Mouse (Mus musculus) neural tube, embryonic 13.5 days (tissue): ENCODE measurements around the gene Syngr3. TPM values are rescaled to one million over a fixed set of nuclear protein-coding genes. Genes with fewer than 3 reads are reported as not detected.

ENCODE experiments used
- ATAC-seq: fragments of 200-750 bp; cut with Nextera tagmentation; 2 replicates; pipeline ENCODE4 v1.8.0; 2017; ENCODE audit warnings: low read depth, mild to moderate bottlenecking, moderate TSS enrichment, moderate library complexity
- H3K27ac ChIP-seq: fragments of 300-500 bp; sonication (generic); replicated peaks from 2 replicates; pipeline ENCODE4 v1.5.1; 2015; ENCODE audit warnings: moderate library complexity, mild to moderate bottlenecking, inconsistent platforms
- H3K27me3 ChIP-seq: fragments of 300-500 bp; sonication (generic); 2 replicates; pipeline ENCODE4 v1.6.1; 2015; ENCODE audit warnings: mild to moderate bottlenecking, inconsistent platforms
- H3K36me3 ChIP-seq: fragments of 300-500 bp; sonication (generic); 2 replicates; pipeline ENCODE4 v1.6.1; 2015; ENCODE audit warnings: mild to moderate bottlenecking, inconsistent platforms
- H3K4me1 ChIP-seq: fragments of 300-500 bp; sonication (generic); replicated peaks from 2 replicates; pipeline ENCODE4 v1.6.1; 2015; ENCODE audit warnings: inconsistent platforms
- H3K4me2 ChIP-seq: fragments of 300-500 bp; sonication (generic); 2 replicates; pipeline ENCODE4 v1.6.1; 2015; ENCODE audit warnings: inconsistent platforms, mild to moderate bottlenecking, moderate library complexity
- H3K4me3 ChIP-seq: fragments of 300-500 bp; sonication (generic); 2 replicates; pipeline ENCODE4 v1.5.1; 2015; ENCODE audit warnings: mild to moderate bottlenecking, inconsistent platforms
- H3K9ac ChIP-seq: fragments of 300-500 bp; sonication (generic); 2 replicates; pipeline ENCODE4 v1.6.1; 2015; ENCODE audit warnings: moderate library complexity, mild to moderate bottlenecking, inconsistent platforms
- H3K9me3 ChIP-seq: fragments of 300-500 bp; sonication (generic); 2 replicates; pipeline ENCODE4 v1.6.1; 2016; ENCODE audit warnings: inconsistent platforms
- WGBS: fragments of 180-500 bp; shearing (Covaris S2); methylation state at CpG from one replicate; pipeline ENCODE4 v1.1.7; 2015; 5-methylcytosine and 5-hydroxymethylcytosine counted together
- polyA plus RNA-seq: library from polyadenylated mRNA; unstranded; fragments of >200 nt; fragmentation: Nextera tagmentation; extraction: Ambion mirVana; gene quantifications from 2 replicates; pipeline ENCODE4 v1.2.1, GENCODE M21; 2015

The Syngr3 gene
- polyA plus RNA-seq, 1 experiment from 2014 or later = 114 TPM

DNA sequence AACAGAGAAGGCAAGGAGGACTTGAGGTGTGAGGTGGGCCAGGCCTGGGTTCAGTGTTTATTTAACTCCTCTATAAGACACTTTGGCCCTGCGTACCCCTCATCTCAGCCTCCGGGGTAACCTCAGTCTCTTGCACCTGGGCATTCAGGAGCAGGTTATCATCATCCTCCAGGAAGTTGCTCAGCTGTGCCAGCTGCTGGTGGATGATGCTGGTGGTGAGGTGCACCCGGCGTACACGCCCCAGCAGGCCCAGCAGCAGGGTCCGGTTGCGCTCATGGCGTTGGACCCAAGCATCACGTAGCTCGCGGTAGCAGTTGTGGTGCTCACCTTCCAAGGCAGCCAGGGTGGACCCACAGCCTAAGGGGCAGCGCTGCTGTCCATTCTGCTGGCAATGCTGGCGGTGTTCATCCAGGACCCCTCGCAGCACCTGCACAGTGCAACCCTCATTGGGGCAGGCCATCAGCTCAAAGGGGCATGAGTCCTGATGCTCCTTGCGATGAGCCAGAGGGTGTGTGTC, 26.5 kb upstream of the Syngr3 start:
- H3K4me1 ChIP-seq = peaks cover 16% of the 10 kb centered on the region
- H3K9me3 ChIP-seq = no peaks in the 10 kb centered on the region
- no peak overlapping the region for H3K4me3 ChIP-seq
- no peak overlapping the region for H3K27ac ChIP-seq
- peaks cover 22% of the 10 kb centered on the region for H3K36me3 ChIP-seq
- no peak overlapping the region for H3K9ac ChIP-seq
- no peak overlapping the region for H3K4me2 ChIP-seq
- ATAC-seq = no peak
- no peaks in the 10 kb centered on the region for H3K27me3 ChIP-seq
- WGBS = 95% methylated on average over 15 of the region's 15 CpGs

DNA sequence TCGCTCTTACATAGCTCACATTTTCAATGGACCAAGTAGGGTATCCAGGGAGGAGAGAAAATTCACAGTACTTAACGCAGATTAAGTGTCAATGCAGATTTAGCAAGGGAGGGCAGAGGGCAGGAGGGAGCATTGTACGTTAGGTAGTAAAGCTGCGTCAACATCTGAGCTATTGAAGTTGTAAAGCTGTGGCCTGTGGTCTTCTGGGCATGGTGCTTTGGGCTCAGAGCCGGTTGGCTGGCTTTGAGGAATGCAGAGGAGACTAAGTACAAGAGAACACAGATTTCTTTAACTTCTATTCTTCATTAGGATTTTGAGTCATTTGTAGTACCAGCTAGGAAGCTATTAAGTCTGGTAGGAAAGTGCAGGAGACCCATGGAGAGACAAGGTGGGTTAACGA, 25.8 kb upstream of the Syngr3 start:
- H3K9me3 ChIP-seq = no peaks in the 10 kb centered on the region
- no peak overlapping the region for H3K4me3 ChIP-seq
- WGBS = 49% methylated on average over 6 of the region's 6 CpGs
- no peak overlapping the region for H3K4me2 ChIP-seq
- ATAC-seq = no peak
- H3K27ac ChIP-seq = no peak overlapping the region
- H3K36me3 ChIP-seq = peaks cover 20% of the 10 kb centered on the region
- peaks cover 11% of the 10 kb centered on the region for H3K4me1 ChIP-seq
- H3K9ac ChIP-seq = no peak overlapping the region
- H3K27me3 ChIP-seq = no peaks in the 10 kb centered on the region

DNA sequence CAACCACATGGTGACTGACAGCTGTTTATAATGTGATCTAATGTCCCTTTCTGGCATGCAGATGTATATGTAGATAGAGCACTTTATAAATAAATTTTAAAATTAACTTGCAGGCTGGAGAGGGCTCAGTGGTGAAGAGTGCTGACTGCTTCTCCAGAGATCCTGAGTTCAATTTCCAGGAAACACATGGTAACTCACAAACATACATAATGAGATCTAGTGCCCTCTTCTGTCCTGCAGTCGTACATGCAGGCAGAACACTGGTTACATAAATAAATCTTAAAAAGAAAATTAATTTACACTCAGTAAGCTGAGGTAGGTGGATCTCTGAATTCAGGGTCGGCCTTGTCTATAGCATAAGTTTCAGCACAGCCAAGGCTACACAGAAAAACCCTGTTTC, 18.9 kb upstream of the Syngr3 start:
- Histone ChIP-seq H3K9me3 (no peaks in the 10 kb centered on the region), H3K4me2 (0 out of 2 replicates have a peak overlapping the region, but pooled peaks have one; percentile 87), H3K4me1 (peaks cover 20% of the 10 kb centered on the region), H3K36me3 (peaks cover 20% of the 10 kb centered on the region), H3K9ac (no peak overlapping the region), H3K4me3 (no peak overlapping the region), H3K27me3 (no peaks in the 10 kb centered on the region), H3K27ac (no peak overlapping the region)
- no peak for ATAC-seq
- 32% methylated on average over 2 of the region's 2 CpGs for WGBS

DNA sequence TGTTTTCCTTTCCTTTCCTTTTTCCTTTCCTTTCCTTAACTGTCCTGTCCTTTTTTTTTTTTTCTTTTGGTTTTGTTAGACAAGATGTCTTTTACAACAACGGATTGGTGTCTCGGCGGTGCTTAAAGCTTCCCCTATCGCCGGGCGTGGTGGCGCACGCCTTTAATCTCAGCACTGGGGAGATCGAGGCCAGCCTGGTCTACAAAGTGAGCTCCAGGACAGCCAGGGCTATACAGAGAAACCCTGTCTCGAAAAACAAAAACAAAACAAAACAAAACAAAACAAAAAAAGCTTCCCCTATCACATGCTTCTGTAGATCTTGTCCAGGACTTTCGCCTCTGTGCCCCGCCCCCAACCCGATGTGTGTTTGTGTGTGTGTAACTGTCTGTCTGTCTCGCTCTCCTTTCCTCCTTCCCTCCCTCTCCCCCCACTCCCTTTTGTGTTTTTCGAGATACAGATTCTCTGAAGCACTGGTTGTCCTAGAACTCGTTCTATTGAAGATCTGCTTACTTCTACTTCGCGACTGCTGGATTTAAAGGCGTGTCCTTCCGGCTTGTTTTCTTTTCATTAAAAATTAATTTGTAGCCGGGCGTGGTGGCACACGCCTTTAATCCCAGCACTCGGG, 18.2 kb upstream of the Syngr3 start:
- peaks cover 20% of the 10 kb centered on the region for H3K4me1 ChIP-seq
- peak overlapping the region; percentile 87 for H3K4me2 ChIP-seq
- H3K9ac ChIP-seq = peak overlapping the region; percentile 84
- no peaks in the 10 kb centered on the region for H3K27me3 ChIP-seq
- peaks cover 23% of the 10 kb centered on the region for H3K36me3 ChIP-seq
- no peaks in the 10 kb centered on the region for H3K9me3 ChIP-seq
- ATAC-seq = peak; percentile 47; the same call in 1 of the 2 replicates
- peak overlapping the region; percentile 82 for H3K4me3 ChIP-seq
- WGBS = 7% methylated on average over 24 of the region's 24 CpGs
- peak overlapping the region; percentile 83 for H3K27ac ChIP-seq

DNA sequence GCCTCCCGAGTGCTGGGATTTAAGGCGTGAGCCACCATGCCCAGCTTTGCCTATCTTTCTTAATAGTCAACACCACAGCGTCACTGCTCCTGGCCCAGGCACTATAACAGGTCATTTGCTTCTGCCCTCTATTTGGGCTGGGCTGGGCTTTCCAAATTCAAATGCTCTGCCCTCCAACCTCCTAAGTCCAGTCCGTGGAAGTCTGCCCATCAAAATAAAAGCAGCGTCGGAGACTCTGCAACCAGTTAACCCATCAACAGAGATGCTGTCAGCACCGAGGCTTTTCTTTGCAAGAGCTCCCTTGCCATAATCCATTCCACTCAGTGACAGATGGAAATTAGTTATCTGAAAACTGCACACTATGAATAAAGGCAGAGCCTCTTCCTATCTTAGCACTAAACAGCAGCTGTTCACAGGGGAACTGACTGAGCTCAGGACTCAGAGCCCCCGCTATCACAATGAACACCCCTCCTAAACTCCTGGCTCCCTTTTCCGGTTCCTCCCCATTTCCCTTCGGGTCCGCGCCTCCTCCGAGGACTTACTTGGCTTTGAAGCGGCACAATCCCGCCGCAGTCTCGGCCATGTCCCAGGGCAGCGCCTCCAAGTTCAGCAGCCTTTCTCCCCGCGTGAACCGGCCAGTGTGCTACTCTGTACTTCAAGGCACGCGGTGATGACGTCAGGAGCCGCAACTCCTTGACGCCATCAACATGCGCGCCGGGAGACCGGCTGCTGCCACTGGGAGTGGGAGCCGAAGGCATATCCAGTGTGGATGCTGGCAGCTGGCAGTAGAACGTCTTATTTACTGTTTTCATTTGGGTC, 17.4 kb upstream of the Syngr3 start, which contains the start of gene Tbl3:
TSS of gene Tbl3 (minus strand) at position 679 of the 819 bp plus-strand sequence.
- peaks cover 20% of the 10 kb centered on the region for H3K4me1 ChIP-seq
- WGBS = 3% methylated on average over 32 of the region's 32 CpGs
- H3K27ac ChIP-seq = peak within 1 kb of the TSS; percentile 83
- H3K9me3 ChIP-seq = no peaks in the 10 kb centered on the region
- H3K4me2 ChIP-seq = peak within 1 kb of the TSS; percentile 87
- peak within 1 kb of the TSS; percentile 82 for H3K4me3 ChIP-seq
- peaks cover 30% of the 10 kb centered on the region for H3K36me3 ChIP-seq
- no peaks in the 10 kb centered on the region for H3K27me3 ChIP-seq
- peak within 1 kb of the TSS; percentile 84 for H3K9ac ChIP-seq
- peak; percentile 85 for ATAC-seq

DNA sequence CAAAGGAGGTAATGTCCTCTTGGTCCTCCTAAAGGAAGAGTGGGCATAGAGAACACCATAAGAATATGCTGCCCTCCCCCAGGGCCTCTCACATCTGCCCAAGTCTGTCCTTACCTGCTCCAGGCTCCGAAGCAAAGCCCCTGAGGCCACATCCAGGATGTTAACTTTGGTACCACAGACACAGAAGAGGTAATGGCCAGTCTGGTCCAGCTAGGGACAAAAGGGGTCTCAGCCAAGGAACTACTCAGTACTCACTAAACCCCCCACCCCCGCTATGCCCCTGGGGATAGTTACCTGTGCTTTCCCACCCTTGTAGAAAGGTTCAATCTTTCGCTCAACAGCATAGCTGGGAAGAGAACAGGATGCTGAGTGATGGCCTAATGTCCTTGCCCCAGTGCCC, 16.1 kb upstream of the Syngr3 start:
- ATAC-seq = no peak
- Histone ChIP-seq H3K27me3 (no peaks in the 10 kb centered on the region), H3K36me3 (peaks cover 44% of the 10 kb centered on the region), H3K9me3 (no peaks in the 10 kb centered on the region), H3K4me3 (no peak overlapping the region), H3K4me1 (peaks cover 20% of the 10 kb centered on the region), H3K9ac (no peak overlapping the region), H3K27ac (no peak overlapping the region), H3K4me2 (peak overlapping the region; percentile 87; the same call in 1 of the 2 replicates)
- WGBS = 98% methylated on average over 3 of the region's 3 CpGs

DNA sequence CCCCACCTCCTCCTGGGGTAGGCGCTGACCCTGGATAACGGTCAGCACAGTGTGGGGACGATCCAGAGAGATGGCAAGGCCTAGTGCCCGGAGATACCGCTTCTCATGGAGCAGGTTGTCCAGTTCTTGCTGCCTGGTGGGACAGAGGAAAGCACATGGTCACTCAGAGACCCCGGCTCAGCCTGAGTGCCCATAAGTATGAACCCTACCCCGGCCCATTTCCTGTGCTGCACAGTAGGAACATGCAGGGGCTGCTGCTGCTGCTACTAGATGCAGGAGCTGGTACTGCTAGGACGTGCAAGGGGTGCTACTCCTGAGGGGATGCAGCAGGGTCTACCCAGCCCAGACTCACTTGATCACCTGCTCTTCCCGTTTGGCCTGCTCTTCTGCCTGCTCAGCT, 11.5 kb upstream of the Syngr3 start:
- H3K27ac ChIP-seq = no peak overlapping the region
- H3K36me3 ChIP-seq = peaks cover 60% of the 10 kb centered on the region
- no peaks in the 10 kb centered on the region for H3K27me3 ChIP-seq
- ATAC-seq = no peak
- no peak overlapping the region for H3K4me2 ChIP-seq
- H3K9me3 ChIP-seq = no peaks in the 10 kb centered on the region
- 92% methylated on average over 9 of the region's 9 CpGs for WGBS
- no peak overlapping the region for H3K4me3 ChIP-seq
- no peak overlapping the region for H3K9ac ChIP-seq
- H3K4me1 ChIP-seq = peaks cover 28% of the 10 kb centered on the region

DNA sequence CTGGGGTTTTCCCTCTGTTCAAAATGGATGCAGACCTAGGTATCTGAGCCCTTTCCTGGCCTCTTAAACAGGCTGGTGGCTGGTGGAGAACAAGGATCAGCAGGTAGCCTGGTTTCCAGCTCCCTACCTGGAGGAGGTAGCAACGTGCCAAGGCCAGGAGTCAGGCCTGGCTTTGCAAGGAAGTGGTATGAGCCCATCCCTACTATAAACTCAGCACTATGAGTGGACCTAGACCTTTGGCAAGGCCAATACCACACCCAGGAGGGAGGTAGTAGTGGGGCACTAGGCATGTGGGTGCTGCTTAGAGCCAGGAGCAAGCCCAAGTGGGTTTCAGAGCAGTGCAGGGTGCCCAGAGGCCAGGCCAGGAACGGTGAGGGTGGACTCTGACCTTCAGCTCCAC, 9.7 kb upstream of the Syngr3 start:
- Histone ChIP-seq H3K9me3 (no peaks in the 10 kb centered on the region), H3K9ac (no peak overlapping the region), H3K4me2 (no peak overlapping the region), H3K27ac (no peak overlapping the region), H3K4me3 (no peak overlapping the region), H3K27me3 (no peaks in the 10 kb centered on the region), H3K36me3 (peaks cover 48% of the 10 kb centered on the region), H3K4me1 (peaks cover 32% of the 10 kb centered on the region)
- WGBS = 85% methylated on average over 2 of the region's 2 CpGs
- no peak for ATAC-seq

DNA sequence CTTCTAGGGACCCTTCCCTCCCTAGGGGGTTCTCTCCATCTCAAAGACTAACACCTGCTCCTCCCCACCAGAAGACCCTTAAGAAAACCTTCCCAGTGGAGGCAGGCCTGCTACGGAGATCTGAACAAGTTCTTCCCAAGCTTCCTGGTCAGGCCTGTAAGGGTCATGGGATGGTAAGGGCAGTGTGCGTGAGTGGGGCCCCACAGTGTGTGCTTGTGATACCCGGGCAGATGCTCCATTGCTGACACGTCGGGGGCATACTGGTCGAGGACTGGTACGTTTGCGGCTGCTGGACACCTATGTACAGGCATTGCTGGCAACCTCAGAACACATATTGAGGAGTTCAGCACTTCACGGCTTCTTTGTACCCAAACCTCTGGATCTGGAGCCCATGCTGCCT, 9.0 kb upstream of the Syngr3 start:
- no peak for ATAC-seq
- no peak overlapping the region for H3K27ac ChIP-seq
- H3K4me1 ChIP-seq = peaks cover 36% of the 10 kb centered on the region
- H3K9me3 ChIP-seq = no peaks in the 10 kb centered on the region
- H3K27me3 ChIP-seq = no peaks in the 10 kb centered on the region
- no peak overlapping the region for H3K4me3 ChIP-seq
- 69% methylated on average over 9 of the region's 9 CpGs for WGBS
- H3K4me2 ChIP-seq = no peak overlapping the region
- no peak overlapping the region for H3K9ac ChIP-seq
- H3K36me3 ChIP-seq = peaks cover 41% of the 10 kb centered on the region

DNA sequence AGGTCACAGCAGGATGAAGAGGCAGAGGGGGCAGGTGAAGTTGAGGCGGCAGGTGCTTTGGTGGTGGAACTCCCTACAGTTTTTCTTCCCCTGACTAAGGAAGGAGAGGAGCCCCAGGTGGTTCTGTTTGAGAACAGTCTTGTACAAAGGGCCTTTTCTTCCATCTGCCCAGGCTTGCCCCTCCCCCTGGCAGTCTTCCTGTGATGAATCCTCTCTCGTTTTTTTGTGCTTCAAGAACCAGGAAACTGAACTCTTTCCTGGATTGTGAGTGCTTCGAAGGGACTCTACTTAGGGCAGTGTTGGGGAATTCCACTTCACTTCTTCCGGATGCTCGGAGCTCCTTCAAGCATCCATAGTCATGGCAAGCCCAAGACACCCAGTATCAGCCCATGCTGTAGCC, 8.2 kb upstream of the Syngr3 start:
- H3K4me2 ChIP-seq = no peak overlapping the region
- H3K9ac ChIP-seq = no peak overlapping the region
- H3K27me3 ChIP-seq = no peaks in the 10 kb centered on the region
- H3K9me3 ChIP-seq = no peaks in the 10 kb centered on the region
- H3K27ac ChIP-seq = no peak overlapping the region
- no peak overlapping the region for H3K4me3 ChIP-seq
- H3K36me3 ChIP-seq = peaks cover 42% of the 10 kb centered on the region
- WGBS = 17% methylated on average over 5 of the region's 5 CpGs
- peaks cover 36% of the 10 kb centered on the region for H3K4me1 ChIP-seq
- no peak for ATAC-seq

DNA sequence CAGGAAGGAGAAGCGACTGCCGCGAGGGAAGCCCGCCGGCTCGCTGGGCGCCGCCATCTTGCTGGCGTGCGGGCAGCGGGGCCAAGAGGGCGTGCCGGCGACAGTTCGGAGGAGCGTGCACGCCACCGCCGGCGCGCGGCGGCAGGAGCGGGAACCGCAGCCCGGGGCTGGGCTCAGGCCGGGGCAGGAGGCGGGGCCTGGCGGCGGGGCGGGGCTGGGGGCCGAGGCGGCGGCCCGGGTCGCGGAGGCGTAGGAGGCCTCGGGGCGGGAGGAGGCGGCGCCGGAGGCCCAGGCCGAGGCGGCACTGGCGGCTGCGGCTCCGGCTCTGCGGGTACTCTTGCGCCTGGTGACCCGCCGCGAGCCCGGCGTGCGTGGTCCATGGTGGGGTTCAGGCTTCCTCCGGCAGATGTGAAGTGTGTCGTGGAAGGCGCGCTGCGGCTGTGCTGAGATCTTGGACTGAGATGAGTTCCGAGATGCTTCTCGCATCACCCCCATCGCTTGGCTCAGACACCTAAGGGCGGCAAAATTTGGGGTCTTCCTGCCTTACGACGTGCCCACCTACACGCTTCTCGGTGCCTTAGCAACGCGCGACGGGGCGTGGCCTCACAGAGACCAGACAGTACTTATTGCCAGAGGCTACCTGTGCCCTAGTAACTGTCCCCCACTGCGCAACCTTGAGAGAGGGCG, 6.4 kb upstream of the Syngr3 start, which contains the start of the genes Gfer and Noxo1:
TSS of gene Gfer (minus strand) at position 146 of the 687 bp plus-strand sequence.
TSS of gene Noxo1 (plus strand) at position 224 of the 687 bp plus-strand sequence.
- ATAC-seq = peak; percentile 95
- peak within 1 kb of the TSS; percentile 90 for H3K27ac ChIP-seq
- peak within 1 kb of the TSS; percentile 79 for H3K4me2 ChIP-seq
- peaks cover 35% of the 10 kb centered on the region for H3K36me3 ChIP-seq
- peak within 1 kb of the TSS; percentile 77 for H3K4me3 ChIP-seq
- no peaks in the 10 kb centered on the region for H3K9me3 ChIP-seq
- H3K27me3 ChIP-seq = peaks cover 9% of the 10 kb centered on the region
- H3K4me1 ChIP-seq = peaks cover 36% of the 10 kb centered on the region
- under 1% methylated on average over 61 of the region's 76 CpGs for WGBS
- H3K9ac ChIP-seq = peak within 1 kb of the TSS; percentile 86
